Mouse (Mus musculus): Measurements from ENCODE around the gene Gm21060. TPM values are rescaled to one million over a fixed set of nuclear protein-coding genes. Genes with fewer than 3 reads are reported as not detected.

The Gm21060 gene
- polyA plus RNA-seq (2017; shearing (Covaris generic)): not detected

GRCm38 (mm10) chr19:61296969-61297368, at the start of gene Gm21060:
TSS of gene Gm21060 (minus strand) at chr19:61297069.

Other genes starting within 250 kb of the Gm21060 start
- gene Zfp950, start 156.2 kb downstream of the Gm21060 start, polyA plus RNA-seq (2017; shearing (Covaris generic)): 10 to 100 TPM; 43.5 to 45.0 TPM
- gene Gm7102, start 120.8 kb downstream of the Gm21060 start, polyA plus RNA-seq (2017; shearing (Covaris generic)): under 1 TPM; 0.38 to 0.45 TPM
- gene Gm6020, start 113.2 kb downstream of the Gm21060 start, polyA plus RNA-seq (2017; shearing (Covaris generic)): not detected
- gene Csf2ra, start 68.6 kb downstream of the Gm21060 start, polyA plus RNA-seq (2017; shearing (Covaris generic)): 10 to 100 TPM in 1 of 2 experiments, 1 to 10 TPM in 1; 8.1 to 12.1 TPM